ENCODE assay signal across 9 mouse cellular contexts in genomic region chr4:149484566-149484965, GRCm38 (mm10). TPM values are rescaled to one million over a fixed set of nuclear protein-coding genes. Genes with fewer than 3 reads are reported as not detected.
DNase-seq lines count a peak whose midpoint lies in the region; ATAC-seq and TF ChIP-seq lines count a peak whose summit lies in the region.
"Had no signal": no experiment of that assay in that cellular context is flagged by ENCODE, and none has a peak within 500 bp of the region (broad histone marks: within the 10 kb centered on the region; RNA-seq: fewer than 3 reads in every experiment).

No protein-coding gene starts in this region.

- no peak for TF ChIP-seq POLR2A in ES-Bruce4 (IDR thresholded peaks at IDR 0.05; ENCODE audit: insufficient read depth, low read length)

- no peaks in the 10 kb centered on the region for H3K9me3 ChIP-seq in heart, embryonic 10.5 days
- no peaks in the 10 kb centered on the region for H3K9me3 ChIP-seq in ES-Bruce4 (replicated peaks; ENCODE audit: control insufficient read depth, insufficient read depth, low read length, poor library complexity, severe bottlenecking)
- no peaks in the 10 kb centered on the region for H3K9me3 ChIP-seq in forebrain, embryonic 11.5 days (ENCODE audit: control insufficient read depth, low read length)
- no peaks in the 10 kb centered on the region for H3K9me3 ChIP-seq in liver, embryonic 11.5 days (ENCODE audit: control insufficient read depth, low read length)
- no peaks in the 10 kb centered on the region for H3K9me3 ChIP-seq in stomach, postnatal 0 days (ENCODE audit: control insufficient read depth, low read length)

- no peak for TF ChIP-seq EP300 in ES-Bruce4 (IDR thresholded peaks at IDR 0.05; ENCODE audit: insufficient read depth, low read depth, low read length)
- TF ChIP-seq EP300 in stomach, postnatal 0 days (optimal IDR thresholded peaks at IDR 0.05), result no peak

- 49% methylated on average over 3 of the region's 3 CpGs for WGBS in heart, embryonic 10.5 days
- 56% methylated on average over 3 of the region's 3 CpGs for WGBS in forebrain, embryonic 11.5 days
- WGBS in liver, embryonic 11.5 days, result 64% methylated on average over 3 of the region's 3 CpGs
- WGBS in stomach, postnatal 0 days, result 51% methylated on average over 3 of the region's 3 CpGs

- H3K4me1 ChIP-seq in heart, embryonic 10.5 days, result peaks cover 21% of the 10 kb centered on the region; the same call in 1 of the 2 replicates
- no peaks in the 10 kb centered on the region for H3K4me1 ChIP-seq in ES-Bruce4 (ENCODE audit: control insufficient read depth, insufficient read depth, low read length)
- H3K4me1 ChIP-seq in forebrain, embryonic 11.5 days (replicated peaks; ENCODE audit: control insufficient read depth, insufficient read depth, low read length), result 0 out of 2 replicates have a peak, but pooled peaks cover 4% of the 10 kb centered on the region
- H3K4me1 ChIP-seq in liver, embryonic 11.5 days (replicated peaks; ENCODE audit: control insufficient read depth, insufficient read depth, low read length), result no peaks in the 10 kb centered on the region; the same call in 1 of the 2 replicates
- H3K4me1 ChIP-seq in stomach, postnatal 0 days (replicated peaks; ENCODE audit: control insufficient read depth, insufficient read depth), result peaks cover 6% of the 10 kb centered on the region; the same call in 1 of the 2 replicates

- peak overlapping the region; percentile 84 for H3K4me2 ChIP-seq in forebrain, embryonic 11.5 days (ENCODE audit: low read depth, low read length, severe bottlenecking)
- peak overlapping the region; percentile 81 for H3K4me2 ChIP-seq in liver, embryonic 11.5 days
- peak overlapping the region; percentile 81 for H3K4me2 ChIP-seq in stomach, postnatal 0 days (replicated peaks; ENCODE audit: low read depth)

- peaks cover 28% of the 10 kb centered on the region for H3K36me3 ChIP-seq in heart, embryonic 10.5 days
- peaks cover 27% of the 10 kb centered on the region for H3K36me3 ChIP-seq in ES-Bruce4 (ENCODE audit: control insufficient read depth, insufficient read depth, low read length, poor library complexity, severe bottlenecking)
- H3K36me3 ChIP-seq in forebrain, embryonic 11.5 days (ENCODE audit: control insufficient read depth, insufficient read depth, low read length), result peaks cover 2% of the 10 kb centered on the region; the same call in 1 of the 2 replicates
- H3K36me3 ChIP-seq in liver, embryonic 11.5 days (ENCODE audit: control insufficient read depth, insufficient read depth, low read length), result peaks cover 12% of the 10 kb centered on the region
- H3K36me3 ChIP-seq in stomach, postnatal 0 days (ENCODE audit: control insufficient read depth, insufficient read depth, low read length), result no peaks in the 10 kb centered on the region; the same call in 1 of the 2 replicates

- H3K27me3 ChIP-seq in heart, embryonic 10.5 days (ENCODE audit: insufficient read depth, poor library complexity, severe bottlenecking), result no peaks in the 10 kb centered on the region
- no peaks in the 10 kb centered on the region for H3K27me3 ChIP-seq in ES-Bruce4 (ENCODE audit: control insufficient read depth, insufficient read depth, low read length, poor library complexity, severe bottlenecking)
- no peaks in the 10 kb centered on the region for H3K27me3 ChIP-seq in forebrain, embryonic 11.5 days (ENCODE audit: control insufficient read depth, insufficient read depth, low read length)
- H3K27me3 ChIP-seq in liver, embryonic 11.5 days (replicated peaks; ENCODE audit: control insufficient read depth, insufficient read depth, low read length), result no peaks in the 10 kb centered on the region
- no peaks in the 10 kb centered on the region for H3K27me3 ChIP-seq in stomach, postnatal 0 days (ENCODE audit: control insufficient read depth, insufficient read depth, low read length)

- H3K4me3 ChIP-seq in heart, embryonic 10.5 days, result peak overlapping the region; percentile 92
- peak overlapping the region; percentile 61 for H3K4me3 ChIP-seq in ES-Bruce4 (ENCODE audit: low read depth, low read length)
- peak overlapping the region; percentile 76 for H3K4me3 ChIP-seq in forebrain, embryonic 11.5 days (ENCODE audit: low read depth, low read length)
- peak overlapping the region; percentile 80 for H3K4me3 ChIP-seq in liver, embryonic 11.5 days (ENCODE audit: low read depth, low read length)
- H3K4me3 ChIP-seq in stomach, postnatal 0 days (ENCODE audit: low read depth, low read length), result peak overlapping the region; percentile 69

- intact Hi-C loops in heart, postnatal 14 days (cut with DNase I), result loop anchor here (2.0 to 5.0 kb wide), 2 partner anchors 37 to 58 kb away; no protein-coding TSS in a partner anchor

- no peak for DNase-seq in heart, embryonic 10.5 days (ENCODE audit: low spot score)
- no peak for DNase-seq in heart, postnatal 14 days
- DNase-seq in forebrain, embryonic 11.5 days (ENCODE audit: low spot score), result no peak
- DNase-seq in liver, embryonic 11.5 days (ENCODE audit: low spot score), result no peak
- no peak for DNase-seq in stomach, postnatal 0 days (ENCODE audit: low spot score)
- DNase-seq in urinary bladder, postnatal 4 days (ENCODE audit: low spot score in 2 of 2), result no peak
- DNase-seq in embryo, embryonic 10 days (ENCODE audit: low spot score), result no peak

- no peak for TF ChIP-seq CTCF in ES-Bruce4 (IDR thresholded peaks at IDR 0.05; ENCODE audit: low read depth, low read length)
- no peak for TF ChIP-seq CTCF in stomach, postnatal 0 days (IDR thresholded peaks at IDR 0.05; ENCODE audit: low read depth)

- ATAC-seq in forebrain, embryonic 11.5 days (replicated peaks; ENCODE audit: low FRiP score), result no peak
- peak; percentile 13; the same call in 1 of the 2 replicates for ATAC-seq in liver, embryonic 11.5 days (replicated peaks; ENCODE audit: low FRiP score)
- no peak for ATAC-seq in stomach, postnatal 0 days (ENCODE audit: low FRiP score, low TSS enrichment)

- H3K27ac ChIP-seq in heart, embryonic 10.5 days, result peak overlapping the region; percentile 95
- H3K27ac ChIP-seq in ES-Bruce4 (ENCODE audit: insufficient read depth, low read length), result 0 out of 2 replicates have a peak overlapping the region, but pooled peaks have one; percentile 3
- peak overlapping the region; percentile 57; the same call in 1 of the 2 replicates for H3K27ac ChIP-seq in forebrain, embryonic 11.5 days (ENCODE audit: low read depth, low read length)
- peak overlapping the region; percentile 29; the same call in 1 of the 2 replicates for H3K27ac ChIP-seq in liver, embryonic 11.5 days (ENCODE audit: low read depth, low read length)
- H3K27ac ChIP-seq in stomach, postnatal 0 days (replicated peaks), result peak overlapping the region; percentile 73

- H3K9ac ChIP-seq in ES-Bruce4 (ENCODE audit: low read depth, poor library complexity, severe bottlenecking), result peak overlapping the region; percentile 65
- H3K9ac ChIP-seq in forebrain, embryonic 11.5 days (ENCODE audit: low read length), result peak overlapping the region; percentile 71
- H3K9ac ChIP-seq in liver, embryonic 11.5 days (ENCODE audit: low read depth, low read length), result peak overlapping the region; percentile 78
- peak overlapping the region; percentile 64 for H3K9ac ChIP-seq in stomach, postnatal 0 days (ENCODE audit: low read length)

RNA-seq across cellular contexts. Expression of gene Nmnat1, which starts 0.4 kb away (rescaled TPM):
- polyA plus RNA-seq in heart, embryonic 10.5 days (2016; fragmentation: Nextera tagmentation; extraction: Ambion mirVana), result 15.9 and 16.9 TPM in 2 replicates
- total RNA-seq in heart, postnatal 14 days (2021), result 10 to 100 TPM; 20.8 to 23.4 TPM
- polyA plus RNA-seq in ES-Bruce4 (2011; ENCODE audit: insufficient read depth, insufficient read length, low read depth, missing spikeins), result 8.5 and 9.7 TPM in 2 replicates
- 17.3 and 19.5 TPM in 2 replicates for polyA plus RNA-seq in forebrain, embryonic 11.5 days (2014; fragmentation: Nextera tagmentation; extraction: Ambion mirVana)
- 13.0 and 14.3 TPM in 2 replicates for polyA plus RNA-seq in liver, embryonic 11.5 days (2014; fragmentation: Nextera tagmentation; extraction: Ambion mirVana)
- 6.1 and 6.5 TPM in 2 replicates for polyA plus RNA-seq in stomach, postnatal 0 days (2015; fragmentation: Nextera tagmentation; extraction: Ambion mirVana)

RNA-seq across cellular contexts. Expression of gene Lzic, which starts 0.5 kb away (rescaled TPM):
- polyA plus RNA-seq in heart, embryonic 10.5 days (2016; fragmentation: Nextera tagmentation; extraction: Ambion mirVana), result 38.1 and 46.4 TPM in 2 replicates
- total RNA-seq in heart, postnatal 14 days (2021), result 10 to 100 TPM; 55.4 to 55.8 TPM
- 42.6 and 55.2 TPM in 2 replicates for polyA plus RNA-seq in ES-Bruce4 (2011; ENCODE audit: insufficient read depth, insufficient read length, low read depth, missing spikeins)
- 55.6 and 57.6 TPM in 2 replicates for polyA plus RNA-seq in forebrain, embryonic 11.5 days (2014; fragmentation: Nextera tagmentation; extraction: Ambion mirVana)
- 41.8 and 43.6 TPM in 2 replicates for polyA plus RNA-seq in liver, embryonic 11.5 days (2014; fragmentation: Nextera tagmentation; extraction: Ambion mirVana)
- polyA plus RNA-seq in stomach, postnatal 0 days (2015; fragmentation: Nextera tagmentation; extraction: Ambion mirVana), result 18.9 and 22.5 TPM in 2 replicates

RNA-seq across cellular contexts. Expression of gene Tmem274, which starts 7.4 kb away (rescaled TPM):
- 0.30 and 0.49 TPM in 2 replicates for polyA plus RNA-seq in heart, embryonic 10.5 days (2016; fragmentation: Nextera tagmentation; extraction: Ambion mirVana)
- not detected for total RNA-seq in heart, postnatal 14 days (2021)
- polyA plus RNA-seq in ES-Bruce4 (2011; ENCODE audit: insufficient read depth, insufficient read length, low read depth, missing spikeins), result not detected in 2 replicates
- 0.99 TPM in 1 of 2 replicates, not detected in the other for polyA plus RNA-seq in forebrain, embryonic 11.5 days (2014; fragmentation: Nextera tagmentation; extraction: Ambion mirVana)
- 0.31 TPM in 1 of 2 replicates, not detected in the other for polyA plus RNA-seq in liver, embryonic 11.5 days (2014; fragmentation: Nextera tagmentation; extraction: Ambion mirVana)
- not detected in 2 replicates for polyA plus RNA-seq in stomach, postnatal 0 days (2015; fragmentation: Nextera tagmentation; extraction: Ambion mirVana)
- total RNA-seq: layer of hippocampus, postnatal 14 days had no signal

RNA-seq across cellular contexts. Expression of gene Rbp7, which starts 29.8 kb away (rescaled TPM):
- 0.67 and 1.3 TPM in 2 replicates for polyA plus RNA-seq in heart, embryonic 10.5 days (2016; fragmentation: Nextera tagmentation; extraction: Ambion mirVana)
- total RNA-seq in heart, postnatal 14 days (2021), result 10 to 100 TPM; 75.7 to 77.1 TPM
- polyA plus RNA-seq in ES-Bruce4 (2011; ENCODE audit: insufficient read depth, insufficient read length, low read depth, missing spikeins), result 3.5 and 3.6 TPM in 2 replicates
- polyA plus RNA-seq in forebrain, embryonic 11.5 days (2014; fragmentation: Nextera tagmentation; extraction: Ambion mirVana), result not detected in 2 replicates
- not detected in 2 replicates for polyA plus RNA-seq in liver, embryonic 11.5 days (2014; fragmentation: Nextera tagmentation; extraction: Ambion mirVana)
- polyA plus RNA-seq in stomach, postnatal 0 days (2015; fragmentation: Nextera tagmentation; extraction: Ambion mirVana), result 6.3 and 7.7 TPM in 2 replicates
- total RNA-seq: layer of hippocampus, postnatal 14 days had no signal

RNA-seq across cellular contexts. Expression of gene Ctnnbip1, which starts 33.5 kb away (rescaled TPM):
- polyA plus RNA-seq in heart, embryonic 10.5 days (2016; fragmentation: Nextera tagmentation; extraction: Ambion mirVana), result 40.1 and 49.9 TPM in 2 replicates
- 10 to 100 TPM; 42.9 to 44.5 TPM for total RNA-seq in heart, postnatal 14 days (2021)
- polyA plus RNA-seq in ES-Bruce4 (2011; ENCODE audit: insufficient read depth, insufficient read length, low read depth, missing spikeins), result 14.0 and 14.4 TPM in 2 replicates
- polyA plus RNA-seq in forebrain, embryonic 11.5 days (2014; fragmentation: Nextera tagmentation; extraction: Ambion mirVana), result 71.7 and 72.1 TPM in 2 replicates
- 21.4 and 24.6 TPM in 2 replicates for polyA plus RNA-seq in liver, embryonic 11.5 days (2014; fragmentation: Nextera tagmentation; extraction: Ambion mirVana)
- polyA plus RNA-seq in stomach, postnatal 0 days (2015; fragmentation: Nextera tagmentation; extraction: Ambion mirVana), result 60.1 and 69.5 TPM in 2 replicates

Comparison
In these comparisons a context has a peak if more than half of its experiments do, and no peak if none do; other contexts are left out.
1. H3K27ac ChIP-seq: peak in every context shown above with its lines; median percentile 95 in heart, embryonic 10.5 days; 73 in stomach, postnatal 0 days; 57 in forebrain, embryonic 11.5 days; 29 in liver, embryonic 11.5 days; 3 in ES-Bruce4.